Mouse (Mus musculus) c-Kit-negative CD71-positive TER-119-positive erythroid progenitor cells, embryonic 14.5 days (primary cell): ENCODE results near the gene Chd9.
"Not testable (repeated sequence)": the region's sequence is repeated elsewhere in the genome, so short reads cannot be mapped to it uniquely, and the experiment has no call there.

Experiments used
- DNase-seq: peaks from one replicate; pipeline ENCODE4 v3.0.0-alpha.2; 2013; ENCODE audit warnings: low read depth, low spot score

The Chd9 gene

GRCm38 (mm10) chr8:90904171-90904706 is 76.1 kb downstream of the Chd9 start:
- DNase-seq: no peak

- DNase-seq: no peak
Observed at GRCm38 (mm10) chr8:90906922-90907321, 78.8 kb downstream of the Chd9 start.

GRCm38 (mm10) chr8:90907516-90907847 is 79.3 kb downstream of the Chd9 start:
- DNase-seq: no peak

- DNase-seq: peak; percentile 64
Observed at GRCm38 (mm10) chr8:90907848-90908551, 79.8 kb downstream of the Chd9 start.

GRCm38 (mm10) chr8:90908580-90909471 is 80.7 kb downstream of the Chd9 start:
- DNase-seq: no peak

GRCm38 (mm10) chr8:90923158-90923905 is 95.2 kb downstream of the Chd9 start:
- DNase-seq: no peak

GRCm38 (mm10) chr8:90928412-90928811 is 100.3 kb downstream of the Chd9 start:
- DNase-seq: no peak

GRCm38 (mm10) chr8:90930125-90930524 is 102.0 kb downstream of the Chd9 start:
- DNase-seq: not testable (repeated sequence)

GRCm38 (mm10) chr8:90932934-90933333 is 104.8 kb downstream of the Chd9 start:
- DNase-seq: no peak

GRCm38 (mm10) chr8:90934786-90935185 is 106.6 kb downstream of the Chd9 start:
- no peak for DNase-seq

- DNase-seq: no peak
Observed at GRCm38 (mm10) chr8:90936840-90937239, 108.7 kb downstream of the Chd9 start.

GRCm38 (mm10) chr8:90938352-90938930 is 110.3 kb downstream of the Chd9 start:
- DNase-seq: no peak

- no peak for DNase-seq
Observed at GRCm38 (mm10) chr8:90939867-90940266, 111.7 kb downstream of the Chd9 start.

- DNase-seq: no peak
Observed at GRCm38 (mm10) chr8:90943770-90944169, 115.6 kb downstream of the Chd9 start.

- DNase-seq: peak; percentile 36
Observed at GRCm38 (mm10) chr8:90954802-90955760, 126.9 kb downstream of the Chd9 start.

- no peak for DNase-seq
Observed at GRCm38 (mm10) chr8:90955761-90956136, 127.6 kb downstream of the Chd9 start.

- DNase-seq: no peak
Observed at GRCm38 (mm10) chr8:90956390-90956789, 128.2 kb downstream of the Chd9 start.

GRCm38 (mm10) chr8:90957711-90958110 is 129.6 kb downstream of the Chd9 start:
- no peak for DNase-seq

GRCm38 (mm10) chr8:90959721-90960120 is 131.6 kb downstream of the Chd9 start:
- DNase-seq: no peak

GRCm38 (mm10) chr8:90961603-90962002 is 133.5 kb downstream of the Chd9 start:
- DNase-seq: no peak
